ENCODE assay signal across 10 mouse cellular contexts in the genomic region with DNA sequence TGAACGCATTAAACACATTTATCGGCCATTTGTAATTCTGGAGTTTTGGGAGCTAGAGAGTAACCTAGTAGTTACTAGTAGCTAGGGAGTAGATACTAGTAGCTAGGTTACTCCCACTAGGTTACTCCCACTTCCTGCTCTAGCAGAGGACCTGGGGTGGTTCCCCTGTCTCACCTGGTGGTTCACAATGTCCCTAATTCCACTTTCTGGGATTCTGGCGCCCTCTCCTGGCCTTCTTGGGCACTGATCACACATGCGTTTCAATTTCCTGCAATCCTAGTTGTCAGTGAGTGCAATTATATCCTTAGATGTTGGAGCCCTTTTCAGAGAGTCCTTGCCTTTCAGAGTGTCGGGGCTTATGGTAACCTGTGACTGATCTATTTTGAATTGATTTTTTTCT. TPM values are rescaled to one million over a fixed set of nuclear protein-coding genes. Genes with fewer than 3 reads are reported as not detected.
DNase-seq lines count a peak whose midpoint lies in the region; ATAC-seq and TF ChIP-seq lines count a peak whose summit lies in the region.
"Had no signal": no experiment of that assay in that cellular context is flagged by ENCODE, and none has a peak within 500 bp of the region (broad histone marks: within the 10 kb centered on the region; RNA-seq: fewer than 3 reads in every experiment).

No protein-coding gene starts in this region.

- in situ Hi-C loops in CH12.LX (cut with MboI; ENCODE audit: low pct_ligation_motif_present, low pct_unique_long_range_greater_than_20kb, low sequenced_read_pairs) = no loop called here

- H3K9ac ChIP-seq in hindbrain, embryonic 11.5 days (ENCODE audit: low read depth, low read length) = no peak overlapping the region
- H3K9ac ChIP-seq in hindbrain, embryonic 16.5 days (ENCODE audit: low read depth, low read length) = no peak overlapping the region
- no peak overlapping the region for H3K9ac ChIP-seq in CH12.LX (ENCODE audit: insufficient read depth, low read depth)
- no peak overlapping the region for H3K9ac ChIP-seq in midbrain, postnatal 0 days (replicated peaks; ENCODE audit: low read length, poor library complexity, severe bottlenecking)
- H3K9ac ChIP-seq: embryonic facial prominence, embryonic 12.5 days; lung, embryonic 15.5 days had no signal

- peaks cover 41% of the 10 kb centered on the region for H3K27me3 ChIP-seq in hindbrain, embryonic 11.5 days (ENCODE audit: control insufficient read depth, insufficient read depth, low read length)
- H3K27me3 ChIP-seq in hindbrain, embryonic 16.5 days (replicated peaks; ENCODE audit: control insufficient read depth, insufficient read depth, low read length) = peaks cover 25% of the 10 kb centered on the region
- no peaks in the 10 kb centered on the region for H3K27me3 ChIP-seq in CH12.LX (replicated peaks)
- H3K27me3 ChIP-seq in midbrain, postnatal 0 days (ENCODE audit: insufficient read depth, low read length) = peaks cover 6% of the 10 kb centered on the region; the same call in 1 of the 2 replicates

- no peaks in the 10 kb centered on the region for H3K79me2 ChIP-seq in CH12.LX (replicated peaks; ENCODE audit: control insufficient read depth, extremely low read depth, insufficient read depth, poor library complexity, severe bottlenecking)

- no peak overlapping the region for H3K4me2 ChIP-seq in hindbrain, embryonic 11.5 days (replicated peaks; ENCODE audit: low read depth, low read length)
- no peak overlapping the region for H3K4me2 ChIP-seq in hindbrain, embryonic 16.5 days (ENCODE audit: low read length)
- H3K4me2 ChIP-seq in CH12.LX (ENCODE audit: insufficient read depth, low read depth, poor library complexity, severe bottlenecking) = no peak overlapping the region
- H3K4me2 ChIP-seq in midbrain, postnatal 0 days (ENCODE audit: low read depth, low read length, poor library complexity, severe bottlenecking) = peak overlapping the region; percentile 70; the same call in 1 of the 2 replicates
- H3K4me2 ChIP-seq: embryonic facial prominence, embryonic 12.5 days; lung, embryonic 15.5 days had no signal

- TF ChIP-seq POLR2A in CH12.LX (IDR thresholded peaks at IDR 0.05; ENCODE audit: low read depth, low read length) = no peak

- no peak overlapping the region for H3K4me3 ChIP-seq in hindbrain, embryonic 11.5 days (ENCODE audit: low read depth, low read length)
- H3K4me3 ChIP-seq in hindbrain, embryonic 16.5 days (ENCODE audit: low read length) = no peak overlapping the region
- H3K4me3 ChIP-seq in CH12.LX (replicated peaks in 1 of 3; ENCODE audit: low read depth in 2 of 3, low read length in 2 of 3, poor library complexity in 1 of 3) = no peak overlapping the region
- peak overlapping the region; percentile 75; the same call in 1 of the 2 replicates for H3K4me3 ChIP-seq in midbrain, postnatal 0 days (ENCODE audit: low read depth, low read length)
- H3K4me3 ChIP-seq: embryonic facial prominence, embryonic 12.5 days; lung, embryonic 15.5 days had no signal

- dilution Hi-C loops in CH12.LX (cut with MboI; ENCODE audit: extremely low pct_ligation_motif_present, extremely low pct_unique_long_range_greater_than_20kb, low sequenced_read_pairs) = no loop called here

- TF ChIP-seq CTCF in CH12.LX (conservative IDR thresholded peaks at IDR 0.05 in 1 of 2, IDR thresholded peaks at IDR 0.05 in 1 of 2; ENCODE audit: low read depth in 2 of 2, low read length in 2 of 2) = peak; percentile 70 to 90
- TF ChIP-seq CTCF in midbrain, postnatal 0 days (IDR thresholded peaks at IDR 0.05) = peak; percentile 87

- H3K4me1 ChIP-seq in hindbrain, embryonic 11.5 days (replicated peaks; ENCODE audit: control insufficient read depth, insufficient read depth, low read length) = 0 out of 2 replicates have a peak, but pooled peaks cover 5% of the 10 kb centered on the region
- H3K4me1 ChIP-seq in hindbrain, embryonic 16.5 days (ENCODE audit: control insufficient read depth, insufficient read depth, low read depth, low read length) = peaks cover 8% of the 10 kb centered on the region
- H3K4me1 ChIP-seq in CH12.LX (ENCODE audit: control insufficient read depth in 1 of 2, insufficient read depth in 2 of 2) = peaks cover 0 to 7% of the 10 kb centered on the region in 2 experiments; a peak in 2 of 4 replicates
- H3K4me1 ChIP-seq in midbrain, postnatal 0 days (ENCODE audit: insufficient read depth, low read length) = no peaks in the 10 kb centered on the region

- peak; percentile 67 for DNase-seq in hindbrain, embryonic 11.5 days (ENCODE audit: low spot score)
- DNase-seq in CH12.LX (ENCODE audit: extremely low read depth) = peak; percentile 72
- peak; percentile 78 to 81 for DNase-seq in adrenal gland, postnatal 36 days
- DNase-seq in layer of hippocampus, postnatal 25 days (ENCODE audit: extremely low spot score in 1 of 2, low spot score in 1 of 2) = peak; percentile 57 to 82
- peak; percentile 67 for DNase-seq in midbrain, postnatal 0 days (ENCODE audit: low spot score)
- peak; percentile 28 to 59 for DNase-seq in urinary bladder, postnatal 4 days (ENCODE audit: low spot score in 2 of 2)

- H3K27ac ChIP-seq in hindbrain, embryonic 11.5 days (ENCODE audit: low read depth, low read length) = no peak overlapping the region
- H3K27ac ChIP-seq in hindbrain, embryonic 16.5 days (ENCODE audit: low read depth, low read length) = no peak overlapping the region
- H3K27ac ChIP-seq in CH12.LX (ENCODE audit: insufficient read depth, low read depth) = no peak overlapping the region
- no peak overlapping the region for H3K27ac ChIP-seq in midbrain, postnatal 0 days (ENCODE audit: low read depth, low read length)
- H3K27ac ChIP-seq: embryonic facial prominence, embryonic 12.5 days; lung, embryonic 15.5 days had no signal

- WGBS in hindbrain, embryonic 11.5 days = 38% methylated on average over 5 of the region's 5 CpGs
- WGBS in hindbrain, embryonic 16.5 days = 41% methylated on average over 5 of the region's 5 CpGs
- WGBS in midbrain, postnatal 0 days = 38% methylated on average over 5 of the region's 5 CpGs

- no peaks in the 10 kb centered on the region for H3K9me3 ChIP-seq in hindbrain, embryonic 11.5 days (ENCODE audit: control insufficient read depth, low read length)
- H3K9me3 ChIP-seq in hindbrain, embryonic 16.5 days (ENCODE audit: control insufficient read depth, low read length) = no peaks in the 10 kb centered on the region; the same call in 1 of the 2 replicates
- peaks cover 15% of the 10 kb centered on the region for H3K9me3 ChIP-seq in CH12.LX (replicated peaks; ENCODE audit: low read length)
- H3K9me3 ChIP-seq in midbrain, postnatal 0 days (ENCODE audit: low read length) = no peaks in the 10 kb centered on the region
- H3K9me3 ChIP-seq: lung, embryonic 15.5 days had no signal

- ATAC-seq in hindbrain, embryonic 11.5 days (ENCODE audit: low FRiP score) = no peak
- ATAC-seq in hindbrain, embryonic 16.5 days = no peak
- peak; percentile 57 for ATAC-seq in erythroblast, adult 5-6 weeks (replicated peaks; ENCODE audit: low FRiP score, poor library complexity, severe bottlenecking)
- no peak for ATAC-seq in midbrain, postnatal 0 days (ENCODE audit: low FRiP score)

- TF ChIP-seq EP300 in CH12.LX (IDR thresholded peaks at IDR 0.05; ENCODE audit: low read length) = 0 out of 2 replicates have a peak, but pooled peaks have one; percentile 34

- no peaks in the 10 kb centered on the region for H3K36me3 ChIP-seq in hindbrain, embryonic 11.5 days (ENCODE audit: control insufficient read depth, insufficient read depth, low read length)
- no peaks in the 10 kb centered on the region for H3K36me3 ChIP-seq in hindbrain, embryonic 16.5 days (ENCODE audit: control insufficient read depth, insufficient read depth, low read length)
- H3K36me3 ChIP-seq in CH12.LX (replicated peaks in 1 of 2; ENCODE audit: control insufficient read depth in 1 of 2, insufficient read depth in 1 of 2, low read length in 1 of 2) = no peaks in the 10 kb centered on the region
- no peaks in the 10 kb centered on the region for H3K36me3 ChIP-seq in midbrain, postnatal 0 days (ENCODE audit: insufficient read depth, low read length)
- H3K36me3 ChIP-seq: embryonic facial prominence, embryonic 12.5 days; lung, embryonic 15.5 days had no signal

- TF ChIP-seq RAD21 in CH12.LX (IDR thresholded peaks at IDR 0.05; ENCODE audit: low read depth, low read length) = peak; percentile 80

RNA-seq across cellular contexts. Expression of a gene that starts 2.7 kb away (rescaled TPM):
- polyA plus RNA-seq in hindbrain, embryonic 11.5 days (2014; fragmentation: Nextera tagmentation; extraction: Ambion mirVana) = 0.12 and 0.27 TPM in 2 replicates
- polyA plus RNA-seq in hindbrain, embryonic 16.5 days (2015; fragmentation: Nextera tagmentation; extraction: Ambion mirVana) = 11.6 TPM in 2 replicates
- total RNA-seq in CH12.LX (2012; rRNA removed) (0.34 and 0.38 TPM in 2 replicates), CH12.LX (2014; rRNA removed) (0.13 and 0.27 TPM in 2 replicates)
- 0.66 and 0.71 TPM in 2 replicates for polyA plus RNA-seq in CH12.LX (2012; ENCODE audit: insufficient read length, low read depth)
- total RNA-seq in adrenal gland, postnatal 36 days (2021) = 100 to 1,000 TPM in 1 of 2 experiments, 10 to 100 TPM in 1; 47.0 to 175 TPM
- total RNA-seq in erythroblast, adult 5-6 weeks (2015; ENCODE audit: low replicate concordance) = not detected in 2 replicates
- total RNA-seq in erythroblast, adult 5-6 weeks (2017; ENCODE audit: low replicate concordance) = under 0.01 TPM in 1 of 2 replicates, not detected in the other
- 100 to 1,000 TPM; 159 to 197 TPM for total RNA-seq in layer of hippocampus, postnatal 25 days (2021)
- 55.7 and 103 TPM in 2 replicates for total RNA-seq in midbrain, postnatal 0 days (2014; rRNA removed)
- polyA plus RNA-seq in midbrain, postnatal 0 days (2015; fragmentation: Nextera tagmentation; extraction: Ambion mirVana) = 17.6 and 21.9 TPM in 2 replicates

RNA-seq across cellular contexts. Expression of a gene that starts 42.5 kb away (rescaled TPM):
- polyA plus RNA-seq in hindbrain, embryonic 11.5 days (2014; fragmentation: Nextera tagmentation; extraction: Ambion mirVana) = 36.3 and 43.5 TPM in 2 replicates
- polyA plus RNA-seq in hindbrain, embryonic 16.5 days (2015; fragmentation: Nextera tagmentation; extraction: Ambion mirVana) = 46.2 and 60.4 TPM in 2 replicates
- 8.9 and 9.3 TPM in 2 replicates for total RNA-seq in CH12.LX (2012; rRNA removed)
- total RNA-seq in CH12.LX (2014; rRNA removed) = 11.2 and 12.2 TPM in 2 replicates
- 8.9 and 11.4 TPM in 2 replicates for polyA plus RNA-seq in CH12.LX (2012; ENCODE audit: insufficient read length, low read depth)
- 10 to 100 TPM; 43.5 to 48.6 TPM for total RNA-seq in adrenal gland, postnatal 36 days (2021)
- total RNA-seq in erythroblast, adult 5-6 weeks (2015; ENCODE audit: low replicate concordance) = 12.3 and 13.6 TPM in 2 replicates
- total RNA-seq in erythroblast, adult 5-6 weeks (2017; ENCODE audit: low replicate concordance) = 15.4 and 21.2 TPM in 2 replicates
- 10 to 100 TPM; 75.0 to 75.5 TPM for total RNA-seq in layer of hippocampus, postnatal 25 days (2021)
- total RNA-seq in midbrain, postnatal 0 days (2014; rRNA removed) = 95.1 and 127 TPM in 2 replicates
- 41.1 and 46.6 TPM in 2 replicates for polyA plus RNA-seq in midbrain, postnatal 0 days (2015; fragmentation: Nextera tagmentation; extraction: Ambion mirVana)

RNA-seq across cellular contexts. Expression of a gene that starts 42.6 kb away (rescaled TPM):
- polyA plus RNA-seq in hindbrain, embryonic 11.5 days (2014; fragmentation: Nextera tagmentation; extraction: Ambion mirVana) = 38.5 and 45.5 TPM in 2 replicates
- 25.5 and 29.2 TPM in 2 replicates for polyA plus RNA-seq in hindbrain, embryonic 16.5 days (2015; fragmentation: Nextera tagmentation; extraction: Ambion mirVana)
- 25.7 and 33.0 TPM in 2 replicates for total RNA-seq in CH12.LX (2012; rRNA removed)
- 54.8 and 57.9 TPM in 2 replicates for total RNA-seq in CH12.LX (2014; rRNA removed)
- 46.3 and 50.2 TPM in 2 replicates for polyA plus RNA-seq in CH12.LX (2012; ENCODE audit: insufficient read length, low read depth)
- 10 to 100 TPM; 14.0 to 15.3 TPM for total RNA-seq in adrenal gland, postnatal 36 days (2021)
- total RNA-seq in erythroblast, adult 5-6 weeks (2015; ENCODE audit: low replicate concordance) = 7.9 and 23.6 TPM in 2 replicates
- total RNA-seq in erythroblast, adult 5-6 weeks (2017; ENCODE audit: low replicate concordance) = 11.8 and 18.4 TPM in 2 replicates
- total RNA-seq in layer of hippocampus, postnatal 25 days (2021) = 10 to 100 TPM; 14.5 to 19.6 TPM
- 12.6 and 19.6 TPM in 2 replicates for total RNA-seq in midbrain, postnatal 0 days (2014; rRNA removed)
- 20.4 and 20.6 TPM in 2 replicates for polyA plus RNA-seq in midbrain, postnatal 0 days (2015; fragmentation: Nextera tagmentation; extraction: Ambion mirVana)

Comparison
In these comparisons a context has a peak if more than half of its experiments do, and no peak if none do; other contexts are left out.
1. RNA of a gene that starts 2.7 kb away (total RNA-seq): 159 to 197 TPM in layer of hippocampus, postnatal 25 days, 47.0 to 175 TPM in adrenal gland, postnatal 36 days and 55.7 to 103 TPM in midbrain, postnatal 0 days; 0.13 to 0.38 TPM in CH12.LX and under 0.01 TPM in erythroblast, adult 5-6 weeks; every median in the first group is over 10 times any median in the second.
2. Peak in every context shown above with its lines, with median percentiles within 50 percentile points of each other: DNase-seq.